Mouse (Mus musculus): ENCODE data around the gene Runx1. TPM values are rescaled to one million over a fixed set of nuclear protein-coding genes. Genes with fewer than 3 reads are reported as not detected.

Gene Runx1
- polyA plus RNA-seq, 1 experiment from 2014 or later, result 2.7 TPM

GRCm38 (mm10) chr16:92578915-92579653, 246.9 kb downstream of the Runx1 start:
- no peak overlapping the region for H3K4me2 ChIP-seq
- H3K4me3 ChIP-seq (replicated peaks), result no peak overlapping the region
- H3K4me1 ChIP-seq, result no peaks in the 10 kb centered on the region
- no peak overlapping the region for H3K27ac ChIP-seq
- no peaks in the 10 kb centered on the region for H3K36me3 ChIP-seq (replicated peaks)
- WGBS, result 87% methylated on average over 7 of the region's 7 CpGs
- no peak for ATAC-seq (ENCODE audit: low FRiP score)
- H3K27me3 ChIP-seq, result peaks cover 4% of the 10 kb centered on the region; the same call in 1 of the 2 replicates
- H3K9ac ChIP-seq, result no peak overlapping the region; the same call in 1 of the 2 replicates
- H3K9me3 ChIP-seq, result no peaks in the 10 kb centered on the region

- H3K9ac ChIP-seq, result no peak overlapping the region
- H3K4me2 ChIP-seq, result no peak overlapping the region
- no peaks in the 10 kb centered on the region for H3K36me3 ChIP-seq (replicated peaks)
- peaks cover 4% of the 10 kb centered on the region; the same call in 1 of the 2 replicates for H3K27me3 ChIP-seq
- H3K4me1 ChIP-seq, result no peaks in the 10 kb centered on the region
- ATAC-seq (ENCODE audit: low FRiP score), result no peak
- H3K9me3 ChIP-seq, result no peaks in the 10 kb centered on the region
- no peak overlapping the region for H3K4me3 ChIP-seq (replicated peaks)
- H3K27ac ChIP-seq, result no peak overlapping the region
- 89% methylated on average over 9 of the region's 9 CpGs for WGBS
Observed at GRCm38 (mm10) chr16:92577381-92577780, 248.6 kb downstream of the Runx1 start.

- 88% methylated on average over 10 of the region's 10 CpGs for WGBS
- Histone ChIP-seq H3K4me3 (replicated peaks) (no peak overlapping the region), H3K27me3 (peaks cover 3% of the 10 kb centered on the region; the same call in 1 of the 2 replicates), H3K4me2 (no peak overlapping the region), H3K9ac (no peak overlapping the region), H3K27ac (no peak overlapping the region), H3K36me3 (replicated peaks) (no peaks in the 10 kb centered on the region), H3K4me1 (no peaks in the 10 kb centered on the region), H3K9me3 (no peaks in the 10 kb centered on the region)
- no peak for ATAC-seq (ENCODE audit: low FRiP score)
Observed at GRCm38 (mm10) chr16:92575792-92576191, 250.2 kb downstream of the Runx1 start.

GRCm38 (mm10) chr16:92573193-92573592, 252.8 kb downstream of the Runx1 start:
- H3K36me3 ChIP-seq (replicated peaks), result no peaks in the 10 kb centered on the region
- no peak overlapping the region for H3K27ac ChIP-seq
- H3K4me2 ChIP-seq, result no peak overlapping the region
- H3K27me3 ChIP-seq, result no peaks in the 10 kb centered on the region
- no peak for ATAC-seq (ENCODE audit: low FRiP score)
- 81% methylated on average over 4 of the region's 4 CpGs for WGBS
- H3K9ac ChIP-seq, result no peak overlapping the region
- no peak overlapping the region for H3K4me3 ChIP-seq (replicated peaks)
- no peaks in the 10 kb centered on the region for H3K9me3 ChIP-seq
- no peaks in the 10 kb centered on the region for H3K4me1 ChIP-seq

- no peak overlapping the region for H3K9ac ChIP-seq
- H3K36me3 ChIP-seq (replicated peaks), result no peaks in the 10 kb centered on the region
- no peak overlapping the region for H3K4me3 ChIP-seq (replicated peaks)
- no peak overlapping the region for H3K27ac ChIP-seq
- 93% methylated on average over 11 of the region's 11 CpGs for WGBS
- no peak overlapping the region for H3K4me2 ChIP-seq
- H3K9me3 ChIP-seq, result no peaks in the 10 kb centered on the region
- no peaks in the 10 kb centered on the region for H3K4me1 ChIP-seq
- ATAC-seq (ENCODE audit: low FRiP score), result no peak
- H3K27me3 ChIP-seq, result peaks cover 8% of the 10 kb centered on the region
Observed at GRCm38 (mm10) chr16:92571246-92571645, 254.7 kb downstream of the Runx1 start.

- H3K36me3 ChIP-seq (replicated peaks), result no peaks in the 10 kb centered on the region
- H3K9ac ChIP-seq, result no peak overlapping the region
- no peak overlapping the region for H3K4me3 ChIP-seq (replicated peaks)
- no peak overlapping the region for H3K27ac ChIP-seq
- H3K9me3 ChIP-seq, result no peaks in the 10 kb centered on the region
- peaks cover 5% of the 10 kb centered on the region; the same call in 1 of the 2 replicates for H3K4me1 ChIP-seq
- H3K27me3 ChIP-seq, result peaks cover 27% of the 10 kb centered on the region
- 38% methylated on average over 5 of the region's 5 CpGs for WGBS
- no peak overlapping the region for H3K4me2 ChIP-seq
- ATAC-seq (ENCODE audit: low FRiP score), result no peak
Observed at GRCm38 (mm10) chr16:92566146-92566545, 259.8 kb downstream of the Runx1 start.

- 0 out of 2 replicates have a peak, but pooled peaks have one; percentile 49 for ATAC-seq (ENCODE audit: low FRiP score)
- H3K4me1 ChIP-seq, result peaks cover 5% of the 10 kb centered on the region; the same call in 1 of the 2 replicates
- WGBS, result 3% methylated on average over 6 of the region's 6 CpGs
Observed at GRCm38 (mm10) chr16:92565708-92566107, 260.2 kb downstream of the Runx1 start.

GRCm38 (mm10) chr16:92565291-92565690, 260.7 kb downstream of the Runx1 start:
- H3K9me3 ChIP-seq, result no peaks in the 10 kb centered on the region
- H3K27ac ChIP-seq, result no peak overlapping the region
- H3K27me3 ChIP-seq, result peaks cover 27% of the 10 kb centered on the region
- peaks cover 5% of the 10 kb centered on the region; the same call in 1 of the 2 replicates for H3K4me1 ChIP-seq
- no peaks in the 10 kb centered on the region for H3K36me3 ChIP-seq (replicated peaks)
- no peak for ATAC-seq (ENCODE audit: low FRiP score)
- no peak overlapping the region for H3K9ac ChIP-seq
- H3K4me2 ChIP-seq, result no peak overlapping the region
- no peak overlapping the region for H3K4me3 ChIP-seq (replicated peaks)
- 75% methylated on average over 11 of the region's 11 CpGs for WGBS

More at GRCm38 (mm10) chr16:92565708-92566107, 260.2 kb downstream of the Runx1 start:
- Histone ChIP-seq H3K4me2 (no peak overlapping the region), H3K27me3 (peaks cover 27% of the 10 kb centered on the region), H3K9ac (no peak overlapping the region), H3K4me3 (replicated peaks) (no peak overlapping the region), H3K27ac (no peak overlapping the region), H3K9me3 (no peaks in the 10 kb centered on the region), H3K36me3 (replicated peaks) (no peaks in the 10 kb centered on the region)

- no peaks in the 10 kb centered on the region for H3K36me3 ChIP-seq (replicated peaks)
- no peak overlapping the region for H3K4me2 ChIP-seq
- no peak for ATAC-seq (ENCODE audit: low FRiP score)
- H3K27me3 ChIP-seq, result no peaks in the 10 kb centered on the region
- no peak overlapping the region for H3K27ac ChIP-seq
- H3K9me3 ChIP-seq, result no peaks in the 10 kb centered on the region
- no peak overlapping the region for H3K4me3 ChIP-seq (replicated peaks)
- H3K9ac ChIP-seq, result no peak overlapping the region
- WGBS, result 81% methylated on average over 1 of the region's 1 CpGs
- H3K4me1 ChIP-seq, result no peaks in the 10 kb centered on the region; the same call in 1 of the 2 replicates
Observed at GRCm38 (mm10) chr16:92555051-92555450, 270.9 kb downstream of the Runx1 start.

GRCm38 (mm10) chr16:92552858-92553257, 273.1 kb downstream of the Runx1 start:
- no peaks in the 10 kb centered on the region; the same call in 1 of the 2 replicates for H3K4me1 ChIP-seq
- no peak overlapping the region for H3K4me3 ChIP-seq (replicated peaks)
- no peak for ATAC-seq (ENCODE audit: low FRiP score)
- 82% methylated on average over 11 of the region's 11 CpGs for WGBS
- no peak overlapping the region for H3K27ac ChIP-seq
- no peaks in the 10 kb centered on the region for H3K27me3 ChIP-seq
- H3K4me2 ChIP-seq, result no peak overlapping the region
- H3K9ac ChIP-seq, result no peak overlapping the region
- no peaks in the 10 kb centered on the region for H3K9me3 ChIP-seq
- H3K36me3 ChIP-seq (replicated peaks), result no peaks in the 10 kb centered on the region

GRCm38 (mm10) chr16:92552106-92552382, 273.9 kb downstream of the Runx1 start:
- Histone ChIP-seq H3K4me3 (replicated peaks) (no peak overlapping the region), H3K9me3 (no peaks in the 10 kb centered on the region), H3K36me3 (replicated peaks) (no peaks in the 10 kb centered on the region), H3K27ac (no peak overlapping the region), H3K9ac (no peak overlapping the region), H3K27me3 (no peaks in the 10 kb centered on the region), H3K4me1 (no peaks in the 10 kb centered on the region; the same call in 1 of the 2 replicates), H3K4me2 (no peak overlapping the region)
- ATAC-seq (ENCODE audit: low FRiP score), result no peak
- WGBS, result 88% methylated on average over 9 of the region's 9 CpGs

All from forebrain, embryonic 12.5 days (tissue).